Mouse (Mus musculus) small intestine, adult 2 months (tissue): ENCODE results near the gene Lrp6.

ENCODE experiments used
- CTCF ChIP-seq: fragments of 200-500 bp; IDR thresholded peaks from 2 replicates; pipeline ENCODE4 v1.5.1; 2012; ENCODE audit warnings: low read depth, mild to moderate bottlenecking, control low read depth, inconsistent platforms, low read length, moderate library complexity, mixed read lengths; ENCODE audit not compliant: insufficient replicate concordance, insufficient read length; ENCODE audit errors: extremely low read depth
- POLR2A ChIP-seq: fragments of 200-500 bp; IDR thresholded peaks from 2 replicates; pipeline ENCODE4 v1.6.1; 2012; ENCODE audit warnings: low read depth, mild to moderate bottlenecking, control low read depth, inconsistent platforms, low read length, moderate library complexity

DNA sequence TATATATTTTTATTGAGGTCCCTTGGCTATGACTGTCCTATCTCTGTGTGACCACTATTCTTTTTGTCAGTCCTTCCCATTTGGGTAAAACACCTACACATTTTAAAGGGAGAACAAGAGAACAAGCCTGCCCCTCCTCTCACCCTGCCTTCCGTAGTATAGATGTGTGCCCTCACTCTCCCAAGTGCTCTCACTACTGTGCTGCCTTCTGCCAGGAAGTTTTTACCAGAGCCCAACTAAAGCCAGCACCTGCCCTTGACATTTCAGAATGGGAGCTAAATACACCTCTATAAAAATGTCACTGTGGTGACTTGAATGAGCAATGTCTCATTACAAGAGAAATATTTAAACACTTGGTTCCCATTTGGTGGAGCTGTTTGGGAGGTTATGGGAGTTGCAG is 108.4 kb downstream of the Lrp6 start:
- TF ChIP-seq CTCF (no peak), POLR2A (no peak)
